Mouse (Mus musculus): ENCODE results near the gene Mier2.

Gene Mier2

DNA sequence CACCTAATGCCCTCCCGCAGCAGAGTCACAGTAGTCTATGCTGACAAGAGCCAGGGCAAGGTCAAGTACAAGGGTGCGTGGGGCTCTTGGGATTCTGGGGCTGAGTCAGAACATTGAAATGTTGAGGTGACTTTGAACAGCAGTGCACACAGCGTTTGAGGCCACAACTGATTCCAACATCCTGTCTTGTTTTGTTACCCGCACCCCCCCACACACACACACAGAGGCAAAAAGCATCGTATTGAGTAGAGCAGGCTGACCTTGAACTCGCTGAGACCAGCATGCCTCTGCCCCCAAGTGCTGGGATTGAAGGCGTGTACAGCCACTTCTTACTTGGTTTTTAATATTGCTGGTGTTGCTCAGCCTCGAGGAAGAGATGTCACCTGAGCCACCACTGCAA, 19.4 kb upstream of the Mier2 start:
- no peak for DNase-seq

GRCm38 (mm10) chr10:79573611-79574010, 18.6 kb upstream of the Mier2 start:
- no peak for DNase-seq

DNA sequence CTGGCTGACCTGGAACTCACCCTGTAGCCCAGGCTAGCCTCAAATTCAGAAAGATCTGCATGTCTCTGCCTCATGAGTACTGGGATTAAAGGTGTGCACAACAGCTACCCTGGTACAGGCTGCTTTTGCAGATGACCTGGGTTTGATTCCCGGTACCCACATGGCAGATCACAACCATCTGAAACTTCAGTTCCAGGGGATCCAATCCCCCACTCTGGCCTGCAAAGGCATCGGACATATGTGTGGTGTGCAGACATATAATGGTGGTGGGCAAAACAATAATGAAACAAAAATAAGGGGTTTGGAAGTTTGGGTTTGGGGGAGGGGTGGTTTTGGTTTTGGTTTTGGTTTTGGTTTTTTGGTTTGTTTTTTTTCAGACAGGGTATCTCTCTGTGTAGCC, 16.3 kb upstream of the Mier2 start:
- no peak for DNase-seq

GRCm38 (mm10) chr10:79569921-79570320, 14.9 kb upstream of the Mier2 start:
- no peak for DNase-seq

DNA sequence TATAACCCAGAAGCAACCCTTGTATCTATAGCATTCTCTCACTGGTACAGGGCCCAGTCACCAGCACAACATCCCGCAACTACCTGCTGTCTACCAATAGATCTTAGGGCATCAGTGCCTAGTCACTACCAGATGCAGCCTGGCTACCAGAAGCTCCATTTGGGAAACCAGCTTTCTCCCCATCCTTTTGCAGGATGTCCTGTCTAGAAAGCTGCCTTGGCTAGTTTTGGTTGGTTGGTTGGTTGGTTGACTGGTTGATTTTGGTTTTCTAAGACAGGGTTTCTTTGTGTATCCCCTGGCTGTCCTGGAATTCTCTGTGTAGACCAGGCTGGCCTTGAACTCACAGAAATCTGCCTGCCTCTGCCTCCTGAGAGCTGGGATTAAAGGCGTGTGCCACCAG, 4.7 kb upstream of the Mier2 start:
- DNase-seq = no peak

DNA sequence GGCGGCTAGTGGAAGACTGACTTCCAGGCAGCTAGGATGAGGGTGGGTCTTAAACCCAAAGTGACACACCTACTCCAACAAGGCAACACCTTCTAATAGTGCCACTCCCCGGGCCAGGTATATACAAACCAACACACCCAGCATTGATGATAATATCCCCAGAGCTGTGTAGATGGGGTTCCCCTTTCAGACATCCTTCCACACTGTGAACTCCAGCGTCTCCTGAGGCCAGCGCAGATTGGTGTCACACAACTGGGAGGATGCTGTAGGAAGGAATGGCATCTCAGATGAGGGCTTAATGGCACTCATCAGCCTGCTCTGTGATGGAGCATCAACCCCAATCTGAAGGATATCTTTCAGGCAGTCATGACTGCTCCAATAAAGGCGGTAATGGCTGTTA, 2.5 kb upstream of the Mier2 start:
- no peak for DNase-seq

DNA sequence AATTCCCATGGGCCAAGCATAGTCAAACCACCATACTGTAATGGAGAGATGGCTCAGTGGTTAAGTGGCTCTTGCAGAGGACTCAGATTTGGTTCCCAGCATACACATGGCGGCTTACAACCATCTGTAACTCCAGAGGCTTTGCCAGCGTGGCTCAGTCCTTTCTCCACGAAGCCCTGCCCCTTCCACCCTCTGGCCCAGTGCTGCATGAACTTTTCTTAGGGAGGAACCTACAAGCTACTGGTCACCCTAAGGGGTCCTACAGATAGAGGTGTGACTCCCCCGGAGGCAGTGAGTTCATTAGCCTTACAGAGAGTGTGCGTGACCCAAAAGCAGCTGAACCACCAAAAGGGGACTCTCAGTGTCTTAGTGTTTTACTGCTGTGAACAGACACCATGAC, 2.0 kb upstream of the Mier2 start:
- DNase-seq = no peak

GRCm38 (mm10) chr10:79555238-79555724, 282 bp upstream of the Mier2 start:
- DNase-seq = no peak

- DNase-seq = no peak
Observed at GRCm38 (mm10) chr10:79553691-79554090, 1.3 kb downstream of the Mier2 start.

DNA sequence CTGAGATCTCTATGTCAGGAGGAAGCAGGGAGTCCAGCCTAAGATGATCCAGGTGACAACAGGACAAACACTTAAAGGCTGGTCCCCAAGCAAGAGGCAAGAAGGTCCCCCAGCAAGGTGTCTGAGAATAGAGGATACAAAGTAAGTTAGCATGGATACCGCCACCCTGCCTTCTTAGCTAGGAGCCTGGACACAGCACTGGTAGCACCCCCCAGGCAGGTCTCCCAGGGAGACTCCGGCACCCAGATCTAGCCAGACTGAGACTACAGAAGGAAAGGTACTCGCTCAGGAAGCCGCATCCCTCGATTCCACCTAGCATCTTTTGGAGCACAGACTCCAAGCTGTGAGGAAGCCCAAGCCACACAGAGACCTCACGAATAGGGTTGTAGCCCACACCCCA, 1.8 kb downstream of the Mier2 start:
- DNase-seq = no peak

- DNase-seq = no peak
Observed at GRCm38 (mm10) chr10:79552531-79552930, 2.5 kb downstream of the Mier2 start.

- DNase-seq = no peak
Observed at GRCm38 (mm10) chr10:79550366-79550765, 4.6 kb downstream of the Mier2 start.

DNA sequence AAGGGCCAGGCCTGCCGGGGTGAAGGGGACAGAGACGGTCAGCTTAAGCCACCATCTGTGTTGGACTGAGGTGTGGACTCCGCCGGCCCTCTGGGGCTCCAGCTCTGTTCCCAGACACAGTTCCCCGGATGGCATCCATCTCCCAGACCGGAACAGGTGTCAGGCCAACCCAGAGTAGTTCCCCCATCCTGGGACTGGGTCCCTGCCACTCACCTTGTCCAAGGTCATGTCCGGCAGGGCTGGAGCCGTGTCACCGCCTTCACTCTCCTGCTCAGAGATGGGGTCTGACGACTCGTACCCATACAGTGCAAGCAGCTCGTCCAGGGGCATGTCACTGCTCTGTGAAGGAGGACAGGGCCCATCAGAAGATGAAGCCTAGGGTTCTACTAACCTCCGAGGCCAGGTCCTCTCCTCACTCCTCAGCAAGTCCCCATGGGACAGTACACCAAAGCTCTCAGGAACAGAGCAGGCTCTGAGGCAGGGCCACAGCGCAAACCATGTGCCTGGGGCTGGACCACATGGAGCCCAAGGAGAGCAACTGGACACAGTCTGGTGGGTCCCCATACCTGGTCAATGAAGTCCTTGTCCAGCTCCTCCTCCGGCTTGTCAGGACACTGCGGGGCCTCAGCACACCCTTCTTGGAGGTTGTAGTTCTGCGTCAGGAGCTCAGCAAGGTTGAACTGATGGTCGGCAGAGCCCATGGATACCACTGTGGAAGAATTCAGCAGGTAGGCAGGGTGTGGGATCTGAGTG, 5.9 kb downstream of the Mier2 start:
- DNase-seq = no peak

GRCm38 (mm10) chr10:79548546-79548945, 6.5 kb downstream of the Mier2 start:
- no peak for DNase-seq

DNA sequence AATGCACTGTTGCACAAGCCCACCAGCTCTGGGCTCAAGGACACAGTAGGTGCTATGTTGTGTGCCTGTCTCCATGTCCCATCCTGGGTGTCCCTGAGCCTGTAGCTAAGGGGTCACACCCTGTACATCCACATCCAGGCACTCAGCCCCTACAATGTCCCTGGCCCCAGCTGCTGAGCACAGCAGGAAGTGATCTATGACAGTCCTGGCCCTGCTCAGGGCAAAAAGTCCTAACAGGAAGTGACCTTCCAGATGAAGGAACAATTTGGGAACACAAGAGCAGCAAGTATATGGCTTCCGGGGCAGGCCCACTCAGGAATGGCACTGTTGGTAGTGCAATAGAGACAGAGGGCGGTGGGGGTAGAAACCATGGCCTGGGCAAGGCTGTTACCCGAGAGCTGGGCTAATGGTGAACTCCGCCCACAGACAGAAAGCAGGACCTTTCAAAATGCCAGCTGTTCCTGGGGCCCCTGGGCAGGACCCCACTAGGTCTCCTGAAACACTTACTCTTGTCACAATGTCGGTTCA, 7.8 kb downstream of the Mier2 start:
- DNase-seq = no peak

GRCm38 (mm10) chr10:79546483-79546882, 8.5 kb downstream of the Mier2 start:
- no peak for DNase-seq

DNA sequence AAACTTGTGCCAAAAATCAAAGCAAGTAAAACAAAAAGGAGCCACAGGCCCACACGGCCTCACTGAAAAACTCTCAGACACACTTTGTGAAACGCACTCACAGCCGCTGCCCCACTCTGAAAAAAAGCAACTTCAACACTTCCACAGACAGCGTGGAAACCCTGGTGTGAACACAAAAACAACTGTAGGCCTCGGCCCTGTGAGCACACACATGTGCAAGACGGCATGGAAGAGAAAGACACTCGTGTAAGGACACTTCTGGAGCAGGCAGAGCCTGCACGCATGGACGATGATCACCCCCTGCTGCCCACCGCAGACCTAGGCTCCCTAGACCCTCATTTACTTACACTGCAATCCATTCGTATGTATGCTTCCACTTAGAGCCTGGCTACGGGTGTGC, 9.1 kb downstream of the Mier2 start:
- DNase-seq = no peak

DNA sequence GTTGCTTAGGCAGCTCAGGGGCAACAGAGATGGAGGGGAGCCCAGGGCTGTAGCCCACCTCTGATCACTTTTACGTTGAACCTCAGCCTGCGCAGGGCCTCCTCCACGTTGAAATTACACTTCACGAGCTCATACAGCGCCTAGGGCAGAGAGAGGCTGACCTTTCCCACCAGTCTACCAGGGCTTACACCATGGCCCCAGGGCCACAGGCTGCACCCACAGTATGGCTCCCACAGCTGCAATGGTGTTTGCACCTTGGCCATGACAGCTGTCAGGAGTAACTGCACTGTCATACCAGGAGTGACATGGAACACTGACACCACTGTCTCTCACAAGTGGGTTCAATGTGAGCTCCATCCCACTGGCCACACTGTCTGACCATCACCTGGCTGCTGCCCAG, 10.4 kb downstream of the Mier2 start:
- DNase-seq = no peak

GRCm38 (mm10) chr10:79543884-79544597, 11.0 kb downstream of the Mier2 start:
- DNase-seq = no peak

DNA sequence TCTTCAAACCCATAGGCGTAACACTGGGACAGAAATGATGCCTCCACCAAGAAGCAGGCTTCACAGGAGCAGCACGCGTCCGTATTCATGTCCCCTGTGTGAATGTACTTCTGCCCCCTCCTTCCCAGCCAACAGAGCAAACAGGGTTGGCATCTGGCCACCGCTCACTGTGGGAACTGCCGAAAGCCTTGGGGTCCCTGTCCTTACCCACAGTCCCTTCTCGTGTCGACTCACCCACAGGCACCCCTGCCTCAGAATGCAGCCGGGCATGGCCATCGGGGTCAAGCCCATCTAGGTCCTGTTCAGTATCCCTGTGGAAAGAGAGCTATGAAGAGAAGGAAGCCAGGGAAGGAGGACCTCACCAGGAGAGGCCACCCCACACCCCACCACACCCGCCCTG, 12.8 kb downstream of the Mier2 start:
- no peak for DNase-seq

GRCm38 (mm10) chr10:79541522-79541921, 13.5 kb downstream of the Mier2 start:
- no peak for DNase-seq

DNA sequence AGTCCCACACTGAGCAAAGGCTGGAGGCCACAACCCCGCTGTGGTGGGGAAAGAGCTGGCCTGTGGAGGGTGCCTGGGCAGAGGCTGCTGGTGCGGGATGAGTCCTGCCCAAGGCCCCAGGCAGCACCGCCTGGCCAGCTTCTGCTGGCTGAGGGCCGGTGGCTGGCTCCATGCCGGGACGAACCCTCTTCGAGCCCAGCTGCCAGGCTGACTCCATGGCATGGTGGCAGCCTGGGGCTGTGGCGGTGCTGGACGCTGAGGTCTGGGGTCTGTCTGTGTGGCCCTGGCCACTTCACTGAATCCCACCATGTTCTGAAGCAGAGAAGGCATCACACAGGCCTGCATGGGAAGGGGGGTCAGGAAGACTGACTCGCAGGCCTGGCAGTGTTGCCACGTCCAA, 14.3 kb downstream of the Mier2 start:
- DNase-seq = no peak

- no peak for DNase-seq
Observed at GRCm38 (mm10) chr10:79539701-79540495, 15.1 kb downstream of the Mier2 start.
